Mouse (Mus musculus) forebrain, embryonic 16.5 days (tissue): Measurements from ENCODE around the gene Jag2. TPM values are rescaled to one million over a fixed set of nuclear protein-coding genes. Genes with fewer than 3 reads are reported as not detected.

ENCODE experiments used
- ATAC-seq: fragments of 200-750 bp; cut with Nextera tagmentation; 2 replicates; pipeline ENCODE4 v1.8.0; 2017; ENCODE audit warnings: mild to moderate bottlenecking, moderate library complexity
- H3K27ac ChIP-seq: fragments of 300-500 bp; sonication (generic); 2 replicates; pipeline ENCODE4 v1.5.1; 2014; ENCODE audit warnings: low read length, control low read depth
- H3K27me3 ChIP-seq: fragments of 300-500 bp; sonication (generic); replicated peaks from 2 replicates; pipeline ENCODE4 v1.6.1; 2014; ENCODE audit warnings: low read length; ENCODE audit not compliant: control insufficient read depth, insufficient read depth
- H3K36me3 ChIP-seq: fragments of 300-500 bp; sonication (generic); 2 replicates; pipeline ENCODE4 v1.6.1; 2014; ENCODE audit not compliant: control insufficient read depth, insufficient read depth
- H3K4me1 ChIP-seq: fragments of 300-500 bp; sonication (generic); replicated peaks from 2 replicates; pipeline ENCODE4 v1.6.1; 2014; ENCODE audit warnings: low read length; ENCODE audit not compliant: control insufficient read depth, insufficient read depth
- H3K4me2 ChIP-seq: fragments of 300-500 bp; sonication (generic); 2 replicates; pipeline ENCODE4 v1.6.1; 2014; ENCODE audit warnings: mild to moderate bottlenecking, low read length, control low read depth
- H3K4me3 ChIP-seq: fragments of 300-500 bp; sonication (generic); replicated peaks from 2 replicates; pipeline ENCODE4 v1.5.1; 2014; ENCODE audit warnings: mild to moderate bottlenecking, low read length, control low read depth
- H3K9ac ChIP-seq: fragments of 300-500 bp; sonication (generic); replicated peaks from 2 replicates; pipeline ENCODE4 v1.6.1; 2014; ENCODE audit warnings: low read depth, low read length, control low read depth
- H3K9me3 ChIP-seq: fragments of 300-500 bp; sonication (generic); 2 replicates; pipeline ENCODE4 v1.6.1; 2016; ENCODE audit warnings: low read length; ENCODE audit not compliant: control insufficient read depth
- WGBS: fragments of 180-500 bp; shearing (Covaris S2); extraction: QIAGEN DNeasy Blood & Tissue Kit; methylation state at CpG from one replicate; pipeline ENCODE4 v1.1.7; 2014; 5-methylcytosine and 5-hydroxymethylcytosine counted together
- polyA plus RNA-seq: library from polyadenylated mRNA; unstranded; fragments of >200 nt; fragmentation: Nextera tagmentation; extraction: Ambion mirVana; gene quantifications from 2 replicates; pipeline ENCODE4 v1.2.1, GENCODE M21; 2015

Gene Jag2
- polyA plus RNA-seq, 1 experiment from 2014 or later, result 10.7 TPM

DNA sequence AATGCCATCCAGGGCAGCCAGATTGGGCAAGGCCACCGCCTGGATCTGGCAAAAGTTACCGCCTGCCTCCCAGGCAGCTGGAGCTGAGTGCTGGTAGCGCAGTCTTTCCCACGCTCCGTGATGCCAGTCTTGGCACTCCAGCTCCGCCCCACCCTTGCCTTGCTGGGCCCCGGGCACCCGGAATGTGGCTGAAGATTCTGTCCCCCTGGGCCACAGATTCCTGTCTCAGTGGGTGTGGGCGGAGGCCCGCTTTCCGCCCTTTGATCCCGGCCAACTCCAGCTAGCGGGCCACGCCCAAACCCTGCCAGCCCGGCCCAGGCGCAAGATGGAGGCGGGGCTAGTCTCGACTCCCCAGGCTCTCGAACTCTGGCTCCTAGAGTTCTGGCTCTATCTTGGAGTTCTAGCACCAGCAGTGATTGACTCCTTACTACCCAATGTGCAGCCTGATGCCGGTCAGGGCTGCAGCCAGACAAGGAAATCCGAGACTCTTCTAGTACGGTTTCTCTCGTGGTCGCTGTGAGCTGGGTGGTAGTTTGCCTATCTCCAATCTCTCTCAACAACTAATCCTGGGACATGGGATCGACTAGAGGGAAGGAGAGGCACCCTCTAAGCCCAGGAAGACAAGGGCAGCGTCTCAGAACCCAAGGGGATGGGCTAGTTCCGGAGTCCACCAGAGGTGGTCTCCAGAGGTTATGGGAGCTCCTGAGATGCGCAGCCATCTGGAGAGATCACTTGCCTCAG lies 53.1 kb downstream of the Jag2 start:
- no peak overlapping the region for H3K27ac ChIP-seq
- H3K4me3 ChIP-seq, result peak overlapping the region; percentile 19
- no peaks in the 10 kb centered on the region for H3K9me3 ChIP-seq
- no peak overlapping the region for H3K9ac ChIP-seq
- peak overlapping the region; percentile 39 for H3K4me2 ChIP-seq
- H3K4me1 ChIP-seq, result peaks cover 16% of the 10 kb centered on the region
- WGBS, result 5% methylated on average over 28 of the region's 28 CpGs
- H3K27me3 ChIP-seq, result peaks cover 53% of the 10 kb centered on the region
- ATAC-seq, result no peak
- H3K36me3 ChIP-seq, result no peaks in the 10 kb centered on the region

DNA sequence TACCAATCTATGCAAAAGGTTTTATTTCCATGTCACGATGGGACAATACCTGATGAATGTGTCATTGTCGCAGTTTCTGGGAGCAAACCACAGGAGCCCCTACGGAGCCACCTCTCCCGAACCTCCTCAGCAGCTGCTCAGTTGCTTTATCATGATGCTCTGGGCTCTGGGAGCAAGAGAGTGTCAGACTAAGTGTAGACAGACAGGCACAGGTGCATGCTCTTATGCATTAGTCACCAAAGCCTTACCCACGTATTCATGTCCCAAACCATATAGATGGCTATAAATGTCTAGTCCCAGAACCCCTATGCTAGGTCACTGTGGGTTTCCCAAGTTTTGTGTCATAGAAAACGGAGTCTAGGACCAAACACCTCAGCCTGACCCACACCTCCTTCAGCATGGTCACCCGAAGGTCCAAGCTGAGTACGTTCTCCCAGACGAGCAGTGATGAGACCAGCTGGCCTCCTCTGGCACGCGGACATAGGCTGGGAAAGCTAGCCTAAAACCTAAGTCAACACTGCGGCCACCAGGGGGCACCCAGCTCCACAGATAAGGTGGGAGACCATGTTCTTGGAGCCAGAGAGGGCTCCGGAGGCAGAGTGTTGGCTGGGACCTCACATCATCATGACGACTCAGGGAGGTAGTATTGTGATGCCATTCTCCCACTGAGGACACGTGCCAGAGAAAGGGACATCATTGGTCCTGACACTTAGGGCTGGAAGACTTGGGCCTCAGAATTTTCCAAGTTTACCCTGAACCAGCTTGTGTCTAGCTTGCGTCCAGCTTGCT lies 54.2 kb downstream of the Jag2 start:
- no peak overlapping the region for H3K9ac ChIP-seq
- WGBS, result 25% methylated on average over 16 of the region's 16 CpGs
- H3K4me1 ChIP-seq, result peaks cover 16% of the 10 kb centered on the region
- no peaks in the 10 kb centered on the region for H3K36me3 ChIP-seq
- no peak overlapping the region for H3K27ac ChIP-seq
- H3K4me3 ChIP-seq, result no peak overlapping the region
- H3K4me2 ChIP-seq, result no peak overlapping the region
- peaks cover 53% of the 10 kb centered on the region for H3K27me3 ChIP-seq
- no peaks in the 10 kb centered on the region for H3K9me3 ChIP-seq
- ATAC-seq, result peak; percentile 63

DNA sequence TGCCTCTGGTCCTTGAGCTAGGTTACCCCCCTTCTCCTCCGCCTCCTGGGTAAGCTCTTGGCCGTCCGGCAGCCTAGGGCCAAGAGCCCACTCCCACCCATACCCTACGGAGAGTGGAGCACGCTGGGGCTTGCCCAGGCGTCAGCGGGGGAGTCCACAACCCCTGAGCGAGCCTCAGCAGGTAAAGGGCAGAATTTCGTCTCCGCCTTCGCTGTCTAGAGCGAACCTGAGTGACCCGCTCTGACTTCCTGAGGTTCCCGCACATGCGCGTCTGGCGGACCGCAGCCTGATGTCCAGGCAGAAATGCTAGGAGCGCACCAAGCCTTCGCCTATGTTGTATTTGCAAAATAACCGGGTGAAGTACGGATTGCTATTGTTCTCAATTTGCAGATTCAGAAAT lies 55.4 kb downstream of the Jag2 start:
- Histone ChIP-seq H3K27ac (no peak overlapping the region), H3K4me2 (peak overlapping the region; percentile 25; the same call in 1 of the 2 replicates), H3K4me1 (peaks cover 18% of the 10 kb centered on the region), H3K9me3 (no peaks in the 10 kb centered on the region), H3K27me3 (peaks cover 50% of the 10 kb centered on the region), H3K4me3 (peak overlapping the region; percentile 16; the same call in 1 of the 2 replicates), H3K9ac (no peak overlapping the region), H3K36me3 (no peaks in the 10 kb centered on the region)
- no peak for ATAC-seq
- 13% methylated on average over 22 of the region's 22 CpGs for WGBS

DNA sequence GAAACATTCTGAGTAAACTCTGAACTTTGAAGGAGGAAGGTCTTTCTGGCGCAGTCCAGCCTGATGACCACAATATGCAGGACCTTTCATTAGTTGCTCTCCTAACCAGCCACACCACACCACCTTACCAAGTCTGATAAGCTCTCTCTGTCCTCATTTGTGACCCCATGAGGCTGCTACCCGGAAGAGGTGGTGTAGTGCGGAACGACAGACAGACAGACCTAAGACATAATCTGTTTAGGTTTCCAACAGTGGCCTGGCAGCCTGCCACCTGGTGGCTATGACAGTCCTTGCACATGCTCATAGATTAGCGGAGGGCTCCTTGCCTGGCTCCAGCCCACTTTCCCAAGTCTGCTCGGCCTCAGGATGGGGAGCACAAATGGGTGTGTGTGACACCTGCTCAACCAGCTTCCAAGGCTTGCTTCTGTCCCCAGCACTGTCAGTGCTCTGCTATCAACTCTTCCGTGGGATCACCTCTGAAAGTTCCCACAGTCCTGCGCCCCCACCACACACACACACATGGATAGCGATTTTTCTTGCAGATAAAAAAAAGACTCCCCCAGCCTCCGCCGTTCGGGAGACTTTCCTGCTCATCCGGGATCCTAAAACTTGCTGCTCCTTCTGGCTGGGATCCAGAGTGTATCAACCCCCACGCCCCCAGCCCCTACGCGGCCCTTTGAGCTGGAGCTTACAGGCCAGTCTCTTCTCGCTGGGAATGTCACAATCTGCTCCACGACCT lies 56.0 kb downstream of the Jag2 start:
- ATAC-seq, result no peak
- no peak overlapping the region for H3K4me3 ChIP-seq

DNA sequence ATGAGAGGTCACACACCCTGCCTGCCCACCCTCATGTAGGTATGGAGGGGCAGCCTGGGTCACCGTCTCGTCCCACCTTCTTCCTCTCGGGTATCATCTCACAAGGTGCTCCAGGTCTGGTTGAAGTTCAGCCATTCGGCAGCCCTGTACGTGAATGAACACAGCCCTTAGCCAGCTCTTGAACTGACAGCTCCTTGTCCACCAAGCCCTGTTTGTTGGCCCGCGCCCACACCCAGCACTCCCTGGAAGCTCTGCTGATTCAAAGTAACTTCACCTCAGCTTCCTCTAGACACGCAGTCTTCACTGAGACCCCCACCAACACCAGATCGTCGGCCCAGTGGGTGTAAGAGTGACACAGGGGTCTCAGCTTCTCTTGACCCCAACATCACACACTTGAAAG lies 56.6 kb downstream of the Jag2 start:
- Histone ChIP-seq H3K27ac (no peak overlapping the region), H3K4me1 (peaks cover 18% of the 10 kb centered on the region), H3K4me2 (no peak overlapping the region), H3K9me3 (no peaks in the 10 kb centered on the region), H3K4me3 (no peak overlapping the region), H3K27me3 (peaks cover 40% of the 10 kb centered on the region), H3K9ac (no peak overlapping the region), H3K36me3 (no peaks in the 10 kb centered on the region)
- WGBS, result 85% methylated on average over 10 of the region's 10 CpGs
- no peak for ATAC-seq

More for the DNA sequence above, 56.0 kb downstream of the Jag2 start:
- WGBS, result 15% methylated on average over 18 of the region's 18 CpGs
- Histone ChIP-seq H3K4me1 (peaks cover 18% of the 10 kb centered on the region), H3K36me3 (no peaks in the 10 kb centered on the region), H3K27me3 (peaks cover 46% of the 10 kb centered on the region), H3K9ac (no peak overlapping the region), H3K9me3 (no peaks in the 10 kb centered on the region), H3K4me2 (peak overlapping the region; percentile 25; the same call in 1 of the 2 replicates), H3K27ac (no peak overlapping the region)

DNA sequence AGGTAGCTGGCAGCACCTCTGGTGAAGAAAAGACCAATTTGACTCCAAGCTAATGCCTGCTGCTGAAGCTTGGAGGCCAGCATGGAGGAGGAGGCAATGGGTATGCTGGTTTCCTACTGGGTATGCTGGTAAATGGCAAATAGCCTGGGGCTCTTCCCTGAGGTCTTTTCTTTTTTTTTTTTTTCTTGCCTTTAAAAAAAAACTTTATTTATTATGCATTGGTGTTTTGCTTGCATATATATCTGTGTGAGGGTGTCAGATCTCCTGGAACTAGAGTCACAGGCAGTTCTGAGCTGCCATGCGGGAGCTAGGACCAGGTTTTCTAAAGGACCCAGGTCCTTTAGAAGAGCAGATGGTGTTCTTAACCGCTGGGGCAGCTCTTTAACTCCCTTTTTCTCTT lies 58.3 kb downstream of the Jag2 start:
- Histone ChIP-seq H3K4me1 (peaks cover 9% of the 10 kb centered on the region), H3K36me3 (no peaks in the 10 kb centered on the region), H3K27me3 (peaks cover 23% of the 10 kb centered on the region), H3K4me2 (no peak overlapping the region), H3K27ac (no peak overlapping the region), H3K9me3 (no peaks in the 10 kb centered on the region), H3K4me3 (no peak overlapping the region), H3K9ac (no peak overlapping the region)
- ATAC-seq, result no peak
- WGBS, result 67% methylated on average over 2 of the region's 2 CpGs

DNA sequence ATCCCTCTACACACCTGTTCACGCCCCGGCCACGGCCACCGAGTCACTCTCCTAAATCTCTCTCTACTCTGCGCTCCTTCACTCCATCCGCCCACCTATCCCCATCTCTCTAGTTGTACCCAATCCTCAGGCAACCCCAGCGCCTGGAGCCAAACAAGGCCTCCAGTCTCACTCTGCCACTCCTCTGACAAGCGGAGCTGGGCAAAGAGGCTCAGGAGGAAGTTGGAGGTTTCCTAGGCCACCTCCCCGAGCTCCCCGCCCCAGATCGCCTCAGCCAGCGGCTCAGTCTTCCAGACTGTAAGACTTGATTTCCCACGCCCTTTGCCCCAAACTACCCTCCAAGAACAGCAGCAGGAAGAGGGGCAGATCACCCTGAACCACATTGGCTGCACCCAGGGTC lies 58.8 kb downstream of the Jag2 start:
- H3K4me2 ChIP-seq, result no peak overlapping the region
- H3K27ac ChIP-seq, result no peak overlapping the region
- ATAC-seq, result no peak
- H3K27me3 ChIP-seq, result peaks cover 18% of the 10 kb centered on the region
- 0 out of 2 replicates have a peak, but pooled peaks cover 5% of the 10 kb centered on the region for H3K4me1 ChIP-seq
- H3K4me3 ChIP-seq, result no peak overlapping the region
- H3K36me3 ChIP-seq, result no peaks in the 10 kb centered on the region
- 51% methylated on average over 13 of the region's 13 CpGs for WGBS
- H3K9me3 ChIP-seq, result no peaks in the 10 kb centered on the region
- no peak overlapping the region for H3K9ac ChIP-seq

DNA sequence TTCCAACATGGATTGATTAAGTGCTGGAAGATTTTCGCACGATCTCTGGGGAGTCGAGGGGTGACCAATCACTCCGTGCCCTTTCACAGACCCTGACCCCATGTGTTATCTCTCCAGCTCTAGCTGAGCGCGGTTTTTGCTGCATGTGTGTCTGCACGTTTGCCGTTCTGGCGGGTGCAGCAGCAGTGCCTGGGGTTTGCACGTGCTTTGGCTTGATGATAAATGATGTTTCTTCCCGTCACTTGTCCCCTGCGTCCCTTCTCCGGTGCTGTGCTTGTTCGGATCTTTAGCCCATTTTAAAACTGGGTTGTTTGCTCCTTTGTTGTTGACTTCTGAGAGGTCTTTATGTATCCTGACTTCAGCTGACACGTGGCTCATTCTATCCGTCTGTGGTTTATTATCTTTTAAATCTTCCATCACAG lies 59.8 kb downstream of the Jag2 start:
- Histone ChIP-seq H3K4me1 (0 out of 2 replicates have a peak, but pooled peaks cover 5% of the 10 kb centered on the region), H3K9ac (no peak overlapping the region), H3K4me3 (no peak overlapping the region), H3K4me2 (no peak overlapping the region), H3K9me3 (no peaks in the 10 kb centered on the region), H3K36me3 (no peaks in the 10 kb centered on the region), H3K27me3 (peaks cover 9% of the 10 kb centered on the region), H3K27ac (no peak overlapping the region)
- no peak for ATAC-seq
- 39% methylated on average over 16 of the region's 16 CpGs for WGBS
